24 mouse cellular contexts compared by ENCODE assay signal in genomic region chr2:115563436-115564093, GRCm38 (mm10).
"Had no signal": no experiment of that assay in that cellular context is flagged by ENCODE, and none has a peak within 500 bp of the region (broad histone marks: within the 10 kb centered on the region; RNA-seq: fewer than 3 reads in every experiment).

No protein-coding gene starts in this region.

- H3K9me3 ChIP-seq: heart, embryonic 10.5 days; heart, embryonic 12.5 days; hindbrain, embryonic 10.5 days; hindbrain, embryonic 13.5 days; hindbrain, embryonic 15.5 days; limb, embryonic 10.5 days; liver, embryonic 12.5 days had no signal

- H3K4me3 ChIP-seq: gastrocnemius, adult 2 months; heart, embryonic 10.5 days; heart, embryonic 12.5 days; hindbrain, embryonic 10.5 days; hindbrain, embryonic 13.5 days; hindbrain, embryonic 15.5 days; left cerebral cortex, adult 2 months; limb, embryonic 10.5 days; limb, embryonic 12.5 days; liver, embryonic 12.5 days had no signal

- H3K27me3 ChIP-seq: heart, embryonic 12.5 days; hindbrain, embryonic 13.5 days; hindbrain, embryonic 15.5 days; limb, embryonic 12.5 days; liver, embryonic 12.5 days had no signal

- H3K27ac ChIP-seq: gastrocnemius, adult 2 months; heart, embryonic 10.5 days; hindbrain, embryonic 10.5 days; hindbrain, embryonic 13.5 days; hindbrain, embryonic 15.5 days; hindbrain, postnatal 0 days; left cerebral cortex, adult 2 months; limb, embryonic 10.5 days; limb, embryonic 12.5 days; liver, embryonic 12.5 days; liver, embryonic 14.5 days had no signal

- H3K4me1 ChIP-seq: heart, embryonic 10.5 days; heart, embryonic 12.5 days; hindbrain, embryonic 10.5 days; hindbrain, embryonic 13.5 days; hindbrain, embryonic 15.5 days; limb, embryonic 12.5 days; liver, embryonic 12.5 days had no signal

- DNase-seq: gastrocnemius, adult 2 months; gastrocnemius, postnatal 10 days; gastrocnemius, postnatal 25 days; heart, adult 18-20 months; heart, postnatal 10 days; heart, postnatal 4 days; kidney, adult 11 months; kidney, adult 9 months; kidney, postnatal 14 days; kidney, postnatal 36 days; layer of hippocampus, adult 9-11 months; layer of hippocampus, postnatal 36 days; lung, adult 18-20 months had no signal

- H3K36me3 ChIP-seq: heart, embryonic 10.5 days; heart, embryonic 12.5 days; hindbrain, embryonic 10.5 days; hindbrain, embryonic 13.5 days; hindbrain, embryonic 15.5 days; limb, embryonic 10.5 days; limb, embryonic 12.5 days; liver, embryonic 12.5 days had no signal

- H3K9ac ChIP-seq: heart, embryonic 12.5 days; hindbrain, embryonic 13.5 days; hindbrain, embryonic 15.5 days; limb, embryonic 12.5 days; liver, embryonic 12.5 days; liver, embryonic 14.5 days had no signal

- ATAC-seq: hindbrain, postnatal 0 days; liver, embryonic 12.5 days had no signal

- H3K4me2 ChIP-seq: heart, embryonic 12.5 days; hindbrain, embryonic 13.5 days; hindbrain, embryonic 15.5 days; limb, embryonic 12.5 days; liver, embryonic 12.5 days had no signal
